Mouse (Mus musculus) ES-Bruce4 (cell line): ENCODE results near the gene Gdf5.

Experiments used
- CTCF ChIP-seq: IDR thresholded peaks from one replicate; pipeline ENCODE4 v1.8.1; 2011; ENCODE audit warnings: low read depth, low read length
- EP300 ChIP-seq: IDR thresholded peaks from 2 replicates; pipeline ENCODE4 v1.6.1; 2011; ENCODE audit warnings: low read depth, low read length; ENCODE audit not compliant: insufficient read depth
- POLR2A ChIP-seq: IDR thresholded peaks from one replicate; pipeline ENCODE4 v1.8.1; 2011; ENCODE audit warnings: low read length; ENCODE audit not compliant: insufficient read depth

GRCm38 (mm10) chr2:155959981-155960380 lies 14.8 kb upstream of the Gdf5 start:
- TF ChIP-seq CTCF (no peak), POLR2A (no peak), EP300 (no peak)
